Mouse (Mus musculus) right cerebral cortex, adult 18-20 months (tissue): ENCODE measurements at regions not wholly inside any gene's neighbourhood (a gene's known extent, or its start where the extent isn't known, plus 50 kb on each side); places are given as distances from the start of the nearest gene placed in this dataset.
A peak's percentile ranks its signal among the peaks of the same experiment; 100 is the strongest.

Source experiments
- DNase-seq: peaks from one replicate; pipeline ENCODE4 v3.0.0; 2022; ENCODE audit warnings: mixed read lengths

- no peak for DNase-seq
Measured at GRCm38 (mm10) chr3:155246628-155247027, 153.4 kb downstream of the Lrriq3 start.

GRCm38 (mm10) chr3:155247124-155247523 lies 153.9 kb downstream of the Lrriq3 start:
- no peak for DNase-seq

GRCm38 (mm10) chr3:155247929-155248328 lies 154.7 kb downstream of the Lrriq3 start:
- DNase-seq = no peak

GRCm38 (mm10) chr3:155250904-155251303 lies 157.7 kb downstream of the Lrriq3 start:
- no peak for DNase-seq

GRCm38 (mm10) chr3:155298206-155298605 lies 205.0 kb downstream of the Lrriq3 start:
- no peak for DNase-seq

- no peak for DNase-seq
Measured at GRCm38 (mm10) chr3:155298724-155299123, 205.5 kb downstream of the Lrriq3 start.

GRCm38 (mm10) chr3:155322322-155322721 lies 229.1 kb downstream of the Lrriq3 start:
- no peak for DNase-seq

GRCm38 (mm10) chr3:155329701-155330100 lies 236.5 kb downstream of the Lrriq3 start:
- no peak for DNase-seq

- no peak for DNase-seq
Measured at GRCm38 (mm10) chr3:155349185-155349584, 256.0 kb downstream of the Lrriq3 start.

- no peak for DNase-seq
Measured at GRCm38 (mm10) chr3:155351636-155352035, 258.4 kb downstream of the Lrriq3 start.

GRCm38 (mm10) chr3:155352277-155352802 lies 259.1 kb downstream of the Lrriq3 start:
- no peak for DNase-seq

GRCm38 (mm10) chr3:155360399-155360798 lies 267.2 kb downstream of the Lrriq3 start:
- DNase-seq = peak; percentile 68

GRCm38 (mm10) chr3:155370716-155371115 lies 277.5 kb downstream of the Lrriq3 start:
- no peak for DNase-seq

- no peak for DNase-seq
Measured at GRCm38 (mm10) chr3:155373591-155373990, 280.4 kb downstream of the Lrriq3 start.

GRCm38 (mm10) chr3:155381910-155382309 lies 288.7 kb downstream of the Lrriq3 start:
- DNase-seq = peak; percentile 40

- DNase-seq = no peak
Measured at GRCm38 (mm10) chr3:155382817-155383216, 289.6 kb downstream of the Lrriq3 start.

- no peak for DNase-seq
Measured at GRCm38 (mm10) chr3:155390666-155391065, 297.4 kb downstream of the Lrriq3 start.

- no peak for DNase-seq
Measured at GRCm38 (mm10) chr3:155396134-155396533, 302.9 kb downstream of the Lrriq3 start.

- DNase-seq = no peak
Measured at GRCm38 (mm10) chr3:155401763-155402162, 308.5 kb downstream of the Lrriq3 start.

GRCm38 (mm10) chr3:155408907-155409306 lies 315.7 kb downstream of the Lrriq3 start:
- no peak for DNase-seq

- no peak for DNase-seq
Measured at GRCm38 (mm10) chr3:155409371-155409770, 316.1 kb downstream of the Lrriq3 start.

- DNase-seq = no peak
Measured at GRCm38 (mm10) chr3:155409867-155410266, 316.6 kb downstream of the Lrriq3 start.

GRCm38 (mm10) chr3:155459701-155460481 lies 366.7 kb downstream of the Lrriq3 start:
- no peak for DNase-seq

- no peak for DNase-seq
Measured at GRCm38 (mm10) chr3:155462095-155462494, 368.9 kb downstream of the Lrriq3 start.

- DNase-seq = no peak
Measured at GRCm38 (mm10) chr3:155470742-155471141, 377.5 kb downstream of the Lrriq3 start.
